Mouse (Mus musculus) forelimb bud, embryonic 11.5 days (tissue): ENCODE measurements around the gene Muc20.

ENCODE experiments used
- DNase-seq: peaks from one replicate; pipeline ENCODE4 v3.0.0-alpha.2; 2012; ENCODE audit warnings: low read depth, low spot score

The Muc20 gene

DNA sequence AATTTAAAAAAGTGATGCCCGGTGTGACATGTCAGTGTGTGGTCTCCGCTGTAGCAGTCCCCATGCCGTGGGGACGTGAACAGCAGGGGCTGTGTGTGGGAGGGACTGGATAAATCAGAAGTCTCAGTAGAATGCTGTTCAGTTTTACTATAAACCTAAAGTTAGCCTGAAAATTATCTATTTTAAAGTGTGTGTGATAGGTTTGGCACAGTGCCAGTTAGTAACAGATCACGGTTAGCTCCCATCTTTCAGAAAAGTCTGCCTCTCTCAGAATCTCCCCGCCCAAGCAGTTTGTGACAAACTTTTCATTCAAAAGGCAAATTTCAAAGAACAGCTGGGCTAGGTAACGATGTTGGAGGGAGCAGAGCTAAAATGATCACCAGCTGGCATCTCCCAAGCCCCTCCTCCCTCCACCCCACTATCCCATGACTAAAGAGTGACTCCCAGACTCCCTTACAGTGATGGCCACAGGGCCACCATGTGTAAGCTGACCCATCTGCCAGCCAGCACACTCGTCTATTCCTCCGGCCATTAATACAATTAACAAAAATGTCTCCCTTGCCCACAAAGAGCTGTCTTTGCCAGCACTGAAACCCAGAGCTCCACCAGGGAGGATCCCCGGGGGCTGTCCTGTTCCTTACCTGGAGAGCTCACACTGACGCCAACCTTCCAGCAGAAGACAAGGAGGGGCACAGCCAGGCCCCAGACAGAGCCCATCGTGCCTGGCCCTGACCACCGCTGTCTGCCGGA lies 384 bp downstream of the Muc20 start:
- no peak for DNase-seq

DNA sequence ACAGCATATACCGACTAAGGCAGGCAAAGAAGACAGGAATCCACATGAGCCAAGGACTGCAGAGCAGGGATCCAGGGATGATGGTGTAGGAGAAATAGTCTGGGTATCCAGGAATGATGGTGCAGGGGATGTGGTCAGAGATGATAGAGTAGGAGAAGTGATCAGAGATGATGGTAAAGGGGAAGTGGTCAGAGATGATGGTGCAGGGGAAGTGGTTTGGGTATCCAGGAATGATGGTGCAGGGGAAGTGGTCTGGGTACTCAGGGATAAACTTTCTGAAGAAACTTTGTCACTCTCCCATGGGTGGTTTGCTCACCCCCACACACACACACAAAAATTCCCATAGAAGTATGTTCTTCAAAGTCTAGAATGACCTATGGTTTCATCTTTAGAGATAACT lies 2.1 kb downstream of the Muc20 start:
- no peak for DNase-seq

GRCm38 (mm10) chr16:32790056-32790455 lies 7.2 kb downstream of the Muc20 start:
- DNase-seq, result no peak

DNA sequence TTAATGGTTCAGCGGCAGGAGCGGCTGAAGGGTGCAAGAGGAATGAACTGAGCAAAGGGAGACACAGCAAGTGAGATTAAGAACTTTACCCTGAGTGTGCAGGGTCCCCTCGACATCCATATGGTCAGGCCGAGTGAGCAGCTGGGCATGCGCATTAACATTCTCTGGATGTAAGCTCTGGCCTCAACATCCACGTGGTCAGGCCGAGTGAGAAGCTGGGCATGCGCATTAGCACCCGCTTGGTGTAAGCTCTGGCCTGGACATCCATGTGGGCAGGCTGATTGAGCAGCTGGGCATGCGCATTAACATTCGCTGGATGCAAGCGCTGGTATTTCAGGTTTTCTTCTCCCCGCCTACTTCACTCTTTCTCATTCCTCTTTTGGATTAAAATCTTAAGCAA lies 12.4 kb downstream of the Muc20 start:
- DNase-seq, result no peak

- DNase-seq, result no peak
Measured at GRCm38 (mm10) chr16:32783324-32784062, 13.7 kb downstream of the Muc20 start.

- no peak for DNase-seq
Measured at GRCm38 (mm10) chr16:32778956-32779355, 18.3 kb downstream of the Muc20 start.

DNA sequence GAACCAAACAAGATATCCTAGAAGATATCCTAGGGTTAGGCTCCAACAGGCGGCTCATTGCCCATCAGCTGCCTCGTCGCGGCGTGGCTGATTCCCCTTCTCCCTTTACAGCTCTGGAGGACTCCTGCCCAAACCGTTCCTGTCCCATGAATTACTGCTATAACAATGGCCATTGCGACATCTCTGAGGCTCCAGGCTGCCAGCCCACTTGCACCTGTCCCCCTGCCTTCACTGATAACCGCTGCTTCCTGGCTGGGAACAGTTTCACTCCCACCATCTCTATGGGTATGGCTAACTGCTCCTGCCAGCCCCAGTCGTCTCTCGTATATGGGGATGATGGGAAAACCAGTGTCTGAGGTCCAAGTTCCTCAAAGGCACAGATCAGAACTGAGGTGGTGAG lies 20.6 kb downstream of the Muc20 start:
- no peak for DNase-seq

- DNase-seq, result no peak
Measured at GRCm38 (mm10) chr16:32766904-32767303, 30.3 kb downstream of the Muc20 start.

DNA sequence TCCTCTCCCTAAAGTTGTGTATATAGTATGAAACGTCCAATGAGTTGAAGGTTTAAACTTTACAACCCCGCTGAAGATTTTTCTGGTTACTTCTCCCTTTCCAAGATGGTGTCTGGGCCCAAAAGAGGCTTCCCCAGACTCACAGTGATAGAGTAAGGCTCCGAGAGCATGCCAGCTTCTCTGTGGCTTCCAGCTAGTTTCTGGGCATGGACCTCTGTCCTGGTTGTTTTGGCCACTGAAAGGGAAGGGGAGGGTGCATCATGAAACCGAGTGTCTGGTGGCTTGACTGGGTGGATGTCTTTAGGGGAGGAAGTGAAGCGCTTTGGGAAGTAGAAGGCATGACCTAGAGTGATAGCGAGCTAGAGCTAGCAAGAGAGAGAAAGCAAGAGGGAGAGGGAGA lies 32.3 kb downstream of the Muc20 start:
- no peak for DNase-seq

DNA sequence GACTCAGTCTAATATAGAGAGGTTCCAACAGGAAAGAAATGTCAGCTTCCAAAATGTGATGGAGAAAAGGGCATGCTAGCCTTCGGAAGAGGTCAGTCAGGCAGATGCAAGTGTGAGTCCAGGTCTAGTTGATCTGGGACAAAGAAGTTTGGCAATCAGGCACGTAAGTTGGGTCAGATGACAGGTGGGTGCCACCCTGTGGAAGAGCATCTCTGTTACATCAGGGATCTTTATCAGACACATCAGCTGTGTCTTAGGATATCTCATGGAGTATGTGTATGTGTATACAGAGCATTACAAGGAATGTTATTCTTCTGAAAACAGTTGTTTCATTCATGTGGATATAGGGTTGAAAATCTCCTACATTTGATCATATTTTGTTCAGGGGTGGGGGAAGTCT lies 32.7 kb downstream of the Muc20 start:
- DNase-seq, result no peak

DNA sequence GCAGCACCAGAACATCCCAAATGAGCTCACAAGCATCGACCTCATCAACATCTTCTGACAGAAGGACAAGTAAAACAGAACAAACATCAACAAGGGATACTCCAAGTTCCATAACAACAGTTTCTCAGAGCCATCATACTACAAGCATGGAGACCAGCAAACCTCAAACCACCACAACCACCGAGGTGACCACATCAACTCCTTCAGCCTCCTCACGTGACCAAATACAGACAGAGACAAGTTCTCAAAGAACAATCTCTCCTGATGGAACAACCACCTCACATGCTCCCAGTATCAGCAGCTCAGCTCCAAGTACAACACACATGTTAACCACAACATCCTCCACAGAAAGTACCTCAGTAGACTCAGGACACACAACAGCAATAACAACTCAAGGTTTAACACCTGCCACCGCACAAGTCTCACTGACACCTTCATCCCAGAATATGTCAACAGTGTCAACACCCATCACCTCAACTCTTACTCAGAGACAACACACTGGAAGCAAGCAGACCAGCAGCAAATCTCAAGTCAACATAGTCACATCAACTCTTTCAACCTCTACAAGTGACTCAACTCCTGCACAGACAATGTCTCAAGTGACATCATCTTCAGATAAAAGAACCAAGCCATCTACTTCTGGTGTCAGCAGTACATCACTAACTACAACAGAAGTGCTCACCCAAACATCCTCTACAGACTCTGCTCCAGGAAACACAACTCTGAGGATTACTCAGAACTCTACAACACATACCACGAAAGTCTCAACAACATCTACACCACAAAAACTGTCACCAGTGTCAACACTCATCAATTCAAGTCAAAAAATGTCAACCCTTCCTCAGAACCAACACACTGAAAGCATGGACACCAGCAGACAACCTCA lies 46.8 kb downstream of the Muc20 start:
- DNase-seq, result no peak

GRCm38 (mm10) chr16:32745852-32746251 lies 51.4 kb downstream of the Muc20 start:
- no peak for DNase-seq

- no peak for DNase-seq
Measured at GRCm38 (mm10) chr16:32742712-32743111, 54.5 kb downstream of the Muc20 start.

DNA sequence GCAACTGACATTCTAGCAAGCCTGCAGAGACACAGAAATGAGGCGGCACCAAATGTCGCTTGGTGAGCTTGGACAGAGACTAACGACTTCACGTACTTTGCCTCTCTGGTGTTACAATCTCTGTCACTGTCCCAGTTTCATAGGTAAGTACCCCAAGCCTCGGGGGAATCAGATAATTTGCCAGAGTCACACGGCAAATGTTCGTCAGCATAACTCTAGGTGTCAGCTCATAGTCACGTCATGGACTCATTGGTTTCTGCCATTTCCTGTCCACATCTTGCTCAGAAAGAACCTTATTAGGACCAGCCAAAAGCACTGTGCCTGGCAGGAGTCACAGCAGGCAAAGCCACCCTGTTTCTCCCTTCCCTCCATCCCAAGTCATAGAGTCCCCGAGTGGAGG lies 55.9 kb downstream of the Muc20 start:
- DNase-seq, result no peak

DNA sequence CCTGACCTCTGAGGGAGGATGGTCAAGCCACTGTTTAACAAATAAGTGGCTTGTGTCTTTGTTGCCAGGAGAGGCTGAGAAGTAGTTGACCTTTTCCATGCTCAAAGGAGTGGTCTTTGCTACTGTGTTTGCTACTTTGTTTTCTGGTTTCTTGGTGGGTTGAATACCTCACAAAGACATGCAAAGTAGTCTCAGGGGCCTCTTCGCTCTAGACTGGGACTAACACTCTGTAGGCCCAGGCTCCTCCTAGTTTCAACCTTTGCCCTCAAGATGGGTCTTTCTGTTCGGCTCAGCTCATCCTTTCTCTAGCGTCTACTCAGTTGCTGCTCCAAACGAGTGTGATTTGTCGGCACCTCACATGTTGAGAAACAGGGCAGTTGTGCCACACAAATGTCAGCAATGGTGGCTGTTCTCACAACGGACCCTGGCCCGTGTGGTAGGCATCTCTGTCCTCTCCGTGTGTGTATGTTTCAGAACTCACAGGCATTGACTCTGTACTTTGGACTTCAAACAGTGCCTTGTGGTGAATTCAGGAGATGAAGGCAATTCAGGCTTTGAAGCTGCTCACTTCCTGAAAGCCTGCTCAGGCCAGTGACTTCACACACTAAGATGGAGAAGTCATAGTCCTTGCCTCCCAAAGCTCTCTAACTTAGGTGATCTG lies 57.1 kb downstream of the Muc20 start:
- no peak for DNase-seq

GRCm38 (mm10) chr16:32736022-32736421 lies 61.2 kb downstream of the Muc20 start:
- DNase-seq, result no peak

GRCm38 (mm10) chr16:32735586-32735985 lies 61.6 kb downstream of the Muc20 start, which contains the start of gene Muc4:
Gene Muc4, plus strand, starts transcription at chr16:32735886.
- DNase-seq, result no peak

DNA sequence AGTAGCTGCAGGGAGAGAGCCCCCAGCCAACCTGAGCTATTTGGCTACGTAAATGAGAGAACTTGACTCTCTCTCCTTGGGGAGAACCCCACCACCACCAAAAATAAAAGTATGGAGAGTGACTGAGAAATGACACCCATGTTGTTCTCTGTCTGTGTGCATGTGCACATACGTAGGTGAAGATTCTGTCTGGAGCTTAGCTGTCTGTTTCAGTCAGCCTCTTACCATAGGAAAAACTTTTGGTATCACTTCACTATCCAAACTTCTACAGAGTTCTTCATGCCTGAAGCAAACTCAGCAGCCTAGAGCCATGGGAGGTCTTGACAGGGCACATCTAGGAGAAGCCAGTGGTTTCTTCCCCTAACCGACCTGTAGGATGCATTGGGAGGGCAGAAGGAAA lies 64.0 kb downstream of the Muc20 start:
- DNase-seq, result no peak

- no peak for DNase-seq
Measured at GRCm38 (mm10) chr16:32728730-32729129, 68.5 kb downstream of the Muc20 start.

DNA sequence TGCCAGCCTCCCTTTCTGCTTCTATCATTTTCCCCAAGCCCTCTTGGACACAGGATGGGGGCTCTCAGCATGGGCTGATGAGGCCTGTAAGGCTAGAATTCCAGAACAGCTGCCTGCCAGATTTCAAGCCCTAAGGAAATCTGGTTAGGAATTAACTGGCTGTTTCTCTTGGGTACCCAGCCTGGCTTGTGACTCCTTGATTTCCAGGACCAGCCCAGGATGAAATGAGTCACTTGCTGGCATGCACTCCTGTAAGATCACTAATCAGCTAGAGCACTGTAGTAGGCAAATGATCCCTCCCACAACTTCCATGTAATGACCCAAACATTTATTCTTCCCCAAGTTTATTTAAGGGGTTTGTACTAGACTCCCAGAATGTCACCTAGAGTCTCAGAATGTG lies 69.0 kb downstream of the Muc20 start:
- DNase-seq, result peak; percentile 10
